Mouse (Mus musculus): ENCODE data around the gene Chd1. TPM values are rescaled to one million over a fixed set of nuclear protein-coding genes. Genes with fewer than 3 reads are reported as not detected.

The Chd1 gene
- polyA plus RNA-seq, 2 experiments = 4.4 to 13.3 TPM

- no peak overlapping the region for H3K27ac ChIP-seq
- TF ChIP-seq EP300 (IDR thresholded peaks at IDR 0.05; ENCODE audit: low read depth) (no peak), CTCF (IDR thresholded peaks at IDR 0.05; ENCODE audit: low read depth) (no peak)
- H3K4me2 ChIP-seq (ENCODE audit: low read depth) = no peak overlapping the region
- H3K27me3 ChIP-seq (ENCODE audit: control insufficient read depth, insufficient read depth, low read length) = no peaks in the 10 kb centered on the region
- WGBS (ENCODE audit: insufficient replicate concordance) = 29% methylated on average over 10 of the region's 10 CpGs
- DNase-seq (ENCODE audit: low read depth in 3 of 3, low spot score in 3 of 3) = no peak
- ATAC-seq (ENCODE audit: insufficient read depth) = no peak
- peaks cover 0 to 3% of the 10 kb centered on the region in 2 experiments; a peak in 1 of 4 replicates for H3K4me1 ChIP-seq (replicated peaks; ENCODE audit: control insufficient read depth in 2 of 2, insufficient read depth in 2 of 2, low read length in 1 of 2)
- no peaks in the 10 kb centered on the region for H3K9me3 ChIP-seq (ENCODE audit: control insufficient read depth, low read length)
- H3K36me3 ChIP-seq (replicated peaks; ENCODE audit: control insufficient read depth, insufficient read depth, low read depth) = no peaks in the 10 kb centered on the region
- no peak overlapping the region for H3K4me3 ChIP-seq (ENCODE audit: insufficient read depth in 1 of 2, low read depth in 2 of 2, low read length in 2 of 2)
- H3K9ac ChIP-seq (replicated peaks) = no peak overlapping the region
These were observed 104.0 kb downstream of the Chd1 start for GRCm38 (mm10) chr17:15808468-15809374.

GRCm38 (mm10) chr17:15809949-15810348 is 105.2 kb downstream of the Chd1 start:
- DNase-seq (ENCODE audit: low read depth in 3 of 3, low spot score in 3 of 3) (no peak), ATAC-seq (ENCODE audit: insufficient read depth) (no peak)
- H3K4me2 ChIP-seq (ENCODE audit: low read depth) = no peak overlapping the region
- H3K27ac ChIP-seq = no peak overlapping the region
- H3K9ac ChIP-seq (replicated peaks) = no peak overlapping the region
- 65% methylated on average over 2 of the region's 2 CpGs for WGBS (ENCODE audit: insufficient replicate concordance)
- no peaks in the 10 kb centered on the region for H3K27me3 ChIP-seq (ENCODE audit: control insufficient read depth, insufficient read depth, low read length)
- H3K36me3 ChIP-seq (replicated peaks; ENCODE audit: control insufficient read depth, insufficient read depth, low read depth) = no peaks in the 10 kb centered on the region
- peaks cover 0 to 3% of the 10 kb centered on the region in 2 experiments; a peak in 1 of 4 replicates for H3K4me1 ChIP-seq (replicated peaks; ENCODE audit: control insufficient read depth in 2 of 2, insufficient read depth in 2 of 2, low read length in 1 of 2)
- H3K9me3 ChIP-seq (ENCODE audit: control insufficient read depth, low read length) = no peaks in the 10 kb centered on the region
- TF ChIP-seq EP300 (IDR thresholded peaks at IDR 0.05; ENCODE audit: low read depth) (no peak), CTCF (IDR thresholded peaks at IDR 0.05; ENCODE audit: low read depth) (no peak)
- H3K4me3 ChIP-seq (ENCODE audit: insufficient read depth in 1 of 2, low read depth in 2 of 2, low read length in 2 of 2) = no peak overlapping the region

- Histone ChIP-seq H3K9me3 (ENCODE audit: control insufficient read depth, low read length) (no peaks in the 10 kb centered on the region), H3K27ac (no peak overlapping the region), H3K9ac (replicated peaks) (no peak overlapping the region), H3K4me1 (replicated peaks; ENCODE audit: control insufficient read depth in 2 of 2, insufficient read depth in 2 of 2, low read length in 1 of 2) (peaks cover 0 to 3% of the 10 kb centered on the region in 2 experiments; a peak in 1 of 4 replicates), H3K36me3 (replicated peaks; ENCODE audit: control insufficient read depth, insufficient read depth, low read depth) (no peaks in the 10 kb centered on the region), H3K4me3 (ENCODE audit: insufficient read depth in 1 of 2, low read depth in 2 of 2, low read length in 2 of 2) (no peak overlapping the region), H3K4me2 (ENCODE audit: low read depth) (no peak overlapping the region), H3K27me3 (ENCODE audit: control insufficient read depth, insufficient read depth, low read length) (no peaks in the 10 kb centered on the region)
- DNase-seq (ENCODE audit: low read depth in 3 of 3, low spot score in 3 of 3) (no peak), ATAC-seq (ENCODE audit: insufficient read depth) (no peak)
- TF ChIP-seq EP300 (IDR thresholded peaks at IDR 0.05; ENCODE audit: low read depth) = no peak
- no peak for TF ChIP-seq CTCF (IDR thresholded peaks at IDR 0.05; ENCODE audit: low read depth)
- WGBS (ENCODE audit: insufficient replicate concordance) = 62% methylated on average over 13 of the region's 13 CpGs
These were observed 107.5 kb downstream of the Chd1 start for GRCm38 (mm10) chr17:15812136-15812778.

GRCm38 (mm10) chr17:15813658-15814212 is 109.0 kb downstream of the Chd1 start:
- Histone ChIP-seq H3K27me3 (ENCODE audit: control insufficient read depth, insufficient read depth, low read length) (no peaks in the 10 kb centered on the region), H3K27ac (no peak overlapping the region), H3K36me3 (replicated peaks; ENCODE audit: control insufficient read depth, insufficient read depth, low read depth) (no peaks in the 10 kb centered on the region), H3K4me1 (replicated peaks; ENCODE audit: control insufficient read depth in 2 of 2, insufficient read depth in 2 of 2, low read length in 1 of 2) (peaks cover 0 to under 1% of the 10 kb centered on the region in 2 experiments; a peak in 1 of 4 replicates), H3K9ac (replicated peaks) (no peak overlapping the region), H3K4me2 (ENCODE audit: low read depth) (no peak overlapping the region), H3K9me3 (ENCODE audit: control insufficient read depth, low read length) (no peaks in the 10 kb centered on the region), H3K4me3 (ENCODE audit: insufficient read depth in 1 of 2, low read depth in 2 of 2, low read length in 2 of 2) (no peak overlapping the region)
- 57% methylated on average over 3 of the region's 3 CpGs for WGBS (ENCODE audit: insufficient replicate concordance)
- no peak for ATAC-seq (ENCODE audit: insufficient read depth)
- TF ChIP-seq CTCF (IDR thresholded peaks at IDR 0.05; ENCODE audit: low read depth) (no peak), EP300 (IDR thresholded peaks at IDR 0.05; ENCODE audit: low read depth) (no peak)
- no peak for DNase-seq (ENCODE audit: low read depth in 3 of 3, low spot score in 3 of 3)
